Mouse (Mus musculus): ENCODE data around the gene Ncoa3. TPM values are rescaled to one million over a fixed set of nuclear protein-coding genes. Genes with fewer than 3 reads are reported as not detected.

The Ncoa3 gene
- polyA plus RNA-seq, 1 experiment: 10.8 TPM

- no peaks in the 10 kb centered on the region for H3K36me3 ChIP-seq (ENCODE audit: control insufficient read depth, insufficient read depth, low read length)
- TF ChIP-seq POLR2A (IDR thresholded peaks at IDR 0.05; ENCODE audit: control insufficient read depth, low read depth, low read length): no peak
- H3K4me3 ChIP-seq (ENCODE audit: control insufficient read depth, low read depth, low read length): no peak overlapping the region
- H3K27ac ChIP-seq (ENCODE audit: control insufficient read depth, insufficient read depth, low read depth, low read length): no peak overlapping the region
- H3K4me1 ChIP-seq (ENCODE audit: control insufficient read depth, insufficient read depth, low read length): peaks cover 2% of the 10 kb centered on the region
- no peaks in the 10 kb centered on the region for H3K27me3 ChIP-seq (ENCODE audit: control insufficient read depth, insufficient read depth, low read length)
Measured at GRCm38 (mm10) chr2:166077371-166077770, 84.9 kb downstream of the Ncoa3 start.

GRCm38 (mm10) chr2:166079231-166079630, 86.8 kb downstream of the Ncoa3 start:
- Histone ChIP-seq H3K4me1 (ENCODE audit: control insufficient read depth, insufficient read depth, low read length) (peaks cover 2% of the 10 kb centered on the region), H3K36me3 (ENCODE audit: control insufficient read depth, insufficient read depth, low read length) (no peaks in the 10 kb centered on the region), H3K4me3 (ENCODE audit: control insufficient read depth, low read depth, low read length) (no peak overlapping the region), H3K27me3 (ENCODE audit: control insufficient read depth, insufficient read depth, low read length) (no peaks in the 10 kb centered on the region), H3K27ac (ENCODE audit: control insufficient read depth, insufficient read depth, low read depth, low read length) (no peak overlapping the region)
- TF ChIP-seq POLR2A (IDR thresholded peaks at IDR 0.05; ENCODE audit: control insufficient read depth, low read depth, low read length) (no peak), CTCF (IDR thresholded peaks at IDR 0.05; ENCODE audit: control insufficient read depth, insufficient read depth, insufficient replicate concordance, low read depth, low read length) (no peak)

- no peak overlapping the region for H3K4me3 ChIP-seq (ENCODE audit: control insufficient read depth, low read depth, low read length)
- peaks cover 2% of the 10 kb centered on the region for H3K4me1 ChIP-seq (ENCODE audit: control insufficient read depth, insufficient read depth, low read length)
- TF ChIP-seq CTCF (IDR thresholded peaks at IDR 0.05; ENCODE audit: control insufficient read depth, insufficient read depth, insufficient replicate concordance, low read depth, low read length) (no peak), POLR2A (IDR thresholded peaks at IDR 0.05; ENCODE audit: control insufficient read depth, low read depth, low read length) (no peak)
- no peaks in the 10 kb centered on the region for H3K27me3 ChIP-seq (ENCODE audit: control insufficient read depth, insufficient read depth, low read length)
- H3K36me3 ChIP-seq (ENCODE audit: control insufficient read depth, insufficient read depth, low read length): no peaks in the 10 kb centered on the region
- no peak overlapping the region for H3K27ac ChIP-seq (ENCODE audit: control insufficient read depth, insufficient read depth, low read depth, low read length)
Measured at GRCm38 (mm10) chr2:166079961-166080885, 87.8 kb downstream of the Ncoa3 start.

- no peaks in the 10 kb centered on the region for H3K36me3 ChIP-seq (ENCODE audit: control insufficient read depth, insufficient read depth, low read length)
- peaks cover 2% of the 10 kb centered on the region for H3K4me1 ChIP-seq (ENCODE audit: control insufficient read depth, insufficient read depth, low read length)
- H3K27me3 ChIP-seq (ENCODE audit: control insufficient read depth, insufficient read depth, low read length): no peaks in the 10 kb centered on the region
- H3K4me3 ChIP-seq (ENCODE audit: control insufficient read depth, low read depth, low read length): no peak overlapping the region
- no peak for TF ChIP-seq POLR2A (IDR thresholded peaks at IDR 0.05; ENCODE audit: control insufficient read depth, low read depth, low read length)
- TF ChIP-seq CTCF (IDR thresholded peaks at IDR 0.05; ENCODE audit: control insufficient read depth, insufficient read depth, insufficient replicate concordance, low read depth, low read length): no peak
- no peak overlapping the region for H3K27ac ChIP-seq (ENCODE audit: control insufficient read depth, insufficient read depth, low read depth, low read length)
Measured at GRCm38 (mm10) chr2:166080967-166081750, 88.7 kb downstream of the Ncoa3 start.

- no peaks in the 10 kb centered on the region for H3K36me3 ChIP-seq (ENCODE audit: control insufficient read depth, insufficient read depth, low read length)
- H3K27ac ChIP-seq (ENCODE audit: control insufficient read depth, insufficient read depth, low read depth, low read length): no peak overlapping the region
- H3K4me3 ChIP-seq (ENCODE audit: control insufficient read depth, low read depth, low read length): no peak overlapping the region
- TF ChIP-seq POLR2A (IDR thresholded peaks at IDR 0.05; ENCODE audit: control insufficient read depth, low read depth, low read length): no peak
- peak; percentile 97 for TF ChIP-seq CTCF (IDR thresholded peaks at IDR 0.05; ENCODE audit: control insufficient read depth, insufficient read depth, insufficient replicate concordance, low read depth, low read length)
- H3K4me1 ChIP-seq (ENCODE audit: control insufficient read depth, insufficient read depth, low read length): peaks cover 2% of the 10 kb centered on the region
- H3K27me3 ChIP-seq (ENCODE audit: control insufficient read depth, insufficient read depth, low read length): no peaks in the 10 kb centered on the region
Measured at GRCm38 (mm10) chr2:166082193-166082592, 89.8 kb downstream of the Ncoa3 start.

GRCm38 (mm10) chr2:166082661-166083060, 90.2 kb downstream of the Ncoa3 start:
- Histone ChIP-seq H3K4me1 (ENCODE audit: control insufficient read depth, insufficient read depth, low read length) (peaks cover 2% of the 10 kb centered on the region), H3K36me3 (ENCODE audit: control insufficient read depth, insufficient read depth, low read length) (no peaks in the 10 kb centered on the region), H3K27me3 (ENCODE audit: control insufficient read depth, insufficient read depth, low read length) (no peaks in the 10 kb centered on the region), H3K27ac (ENCODE audit: control insufficient read depth, insufficient read depth, low read depth, low read length) (no peak overlapping the region), H3K4me3 (ENCODE audit: control insufficient read depth, low read depth, low read length) (no peak overlapping the region)
- TF ChIP-seq CTCF (IDR thresholded peaks at IDR 0.05; ENCODE audit: control insufficient read depth, insufficient read depth, insufficient replicate concordance, low read depth, low read length) (no peak), POLR2A (IDR thresholded peaks at IDR 0.05; ENCODE audit: control insufficient read depth, low read depth, low read length) (no peak)

- no peak overlapping the region for H3K27ac ChIP-seq (ENCODE audit: control insufficient read depth, insufficient read depth, low read depth, low read length)
- no peaks in the 10 kb centered on the region for H3K27me3 ChIP-seq (ENCODE audit: control insufficient read depth, insufficient read depth, low read length)
- H3K4me3 ChIP-seq (ENCODE audit: control insufficient read depth, low read depth, low read length): no peak overlapping the region
- peaks cover 2% of the 10 kb centered on the region for H3K4me1 ChIP-seq (ENCODE audit: control insufficient read depth, insufficient read depth, low read length)
- no peaks in the 10 kb centered on the region for H3K36me3 ChIP-seq (ENCODE audit: control insufficient read depth, insufficient read depth, low read length)
- no peak for TF ChIP-seq CTCF (IDR thresholded peaks at IDR 0.05; ENCODE audit: control insufficient read depth, insufficient read depth, insufficient replicate concordance, low read depth, low read length)
- no peak for TF ChIP-seq POLR2A (IDR thresholded peaks at IDR 0.05; ENCODE audit: control insufficient read depth, low read depth, low read length)
Measured at GRCm38 (mm10) chr2:166083542-166084031, 91.2 kb downstream of the Ncoa3 start.
